Mouse (Mus musculus): ENCODE data around the gene Spata21.
A peak's percentile ranks its signal among the peaks of the same experiment; 100 is the strongest.

Spata21 gene

GRCm38 (mm10) chr4:141076761-141077506 is 11.2 kb upstream of the Spata21 start:
- DNase-seq (ENCODE audit: low spot score), result no peak

- DNase-seq (ENCODE audit: low spot score), result peak; percentile 89
Observed at GRCm38 (mm10) chr4:141077681-141078509, 10.2 kb upstream of the Spata21 start, which contains the start of gene Necap2. Gene Necap2, minus strand, starts transcription at chr4:141078357.

GRCm38 (mm10) chr4:141078510-141079137 is 9.5 kb upstream of the Spata21 start:
- no peak for DNase-seq (ENCODE audit: low spot score)

- DNase-seq (ENCODE audit: low spot score), result peak; percentile 58
Observed at GRCm38 (mm10) chr4:141086862-141087261, 1.3 kb upstream of the Spata21 start.

GRCm38 (mm10) chr4:141088714-141089113 is 581 bp downstream of the Spata21 start:
- DNase-seq (ENCODE audit: low spot score), result no peak

GRCm38 (mm10) chr4:141095016-141095415 is 6.9 kb downstream of the Spata21 start:
- no peak for DNase-seq (ENCODE audit: low spot score)

GRCm38 (mm10) chr4:141096710-141097109 is 8.6 kb downstream of the Spata21 start:
- no peak for DNase-seq (ENCODE audit: low spot score)

- no peak for DNase-seq (ENCODE audit: low spot score)
Observed at GRCm38 (mm10) chr4:141098935-141099334, 10.8 kb downstream of the Spata21 start.

GRCm38 (mm10) chr4:141099956-141100355 is 11.8 kb downstream of the Spata21 start:
- no peak for DNase-seq (ENCODE audit: low spot score)

GRCm38 (mm10) chr4:141101291-141101690 is 13.2 kb downstream of the Spata21 start:
- no peak for DNase-seq (ENCODE audit: low spot score)

- DNase-seq (ENCODE audit: low spot score), result no peak
Observed at GRCm38 (mm10) chr4:141101855-141102254, 13.7 kb downstream of the Spata21 start.

GRCm38 (mm10) chr4:141106526-141107183 is 18.5 kb downstream of the Spata21 start:
- DNase-seq (ENCODE audit: low spot score), result no peak

- no peak for DNase-seq (ENCODE audit: low spot score)
Observed at GRCm38 (mm10) chr4:141108196-141108732, 20.1 kb downstream of the Spata21 start.

GRCm38 (mm10) chr4:141113831-141114230 is 25.7 kb downstream of the Spata21 start:
- DNase-seq (ENCODE audit: low spot score), result no peak

- DNase-seq (ENCODE audit: low spot score), result no peak
Observed at GRCm38 (mm10) chr4:141114521-141114981, 26.4 kb downstream of the Spata21 start.

GRCm38 (mm10) chr4:141115398-141115797 is 27.3 kb downstream of the Spata21 start:
- DNase-seq (ENCODE audit: low spot score), result peak; percentile 55

GRCm38 (mm10) chr4:141118691-141119090 is 30.6 kb downstream of the Spata21 start:
- DNase-seq (ENCODE audit: low spot score), result no peak

- DNase-seq (ENCODE audit: low spot score), result peak; percentile 57
Observed at GRCm38 (mm10) chr4:141120700-141121099, 32.6 kb downstream of the Spata21 start.

GRCm38 (mm10) chr4:141122663-141123062 is 34.5 kb downstream of the Spata21 start:
- DNase-seq (ENCODE audit: low spot score), result no peak

- DNase-seq (ENCODE audit: low spot score), result no peak
Observed at GRCm38 (mm10) chr4:141123065-141123464, 34.9 kb downstream of the Spata21 start.

- DNase-seq (ENCODE audit: low spot score), result peak; percentile 71
Observed at GRCm38 (mm10) chr4:141129190-141129710, 41.1 kb downstream of the Spata21 start.
